Mouse (Mus musculus): ENCODE data around the gene Tbx1.

DNA sequence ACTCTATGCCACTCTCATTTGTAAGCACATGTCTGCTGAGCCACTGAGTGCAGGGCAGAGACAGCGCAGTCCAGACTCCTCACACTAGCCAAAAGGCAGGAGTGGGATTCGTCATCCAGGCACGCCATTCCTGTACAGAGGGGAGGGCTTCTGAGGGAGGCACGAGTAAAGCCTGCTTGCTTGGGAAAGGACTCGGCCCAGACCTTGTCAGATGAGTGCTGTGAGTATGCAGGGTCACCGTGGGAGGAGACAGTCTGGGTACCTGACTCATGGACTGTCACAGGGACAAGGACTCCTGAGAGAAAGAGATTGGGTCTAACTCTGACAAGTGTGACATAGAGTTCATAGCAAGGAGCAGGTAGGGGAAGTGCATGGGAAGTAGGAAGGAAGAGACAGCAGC lies 51.2 kb downstream of the Tbx1 start:
- TF ChIP-seq GATA1 (IDR thresholded peaks at IDR 0.05; ENCODE audit: low read length): no peak
- TF ChIP-seq TAL1 (IDR thresholded peaks at IDR 0.05; ENCODE audit: low read length): no peak
